Mouse (Mus musculus) olfactory bulb, adult 2 months (tissue): ENCODE data around the gene Orm1.

ENCODE experiments used
- CTCF ChIP-seq: fragments of 200-500 bp; IDR thresholded peaks from 2 replicates; pipeline ENCODE4 v1.5.1; 2012; ENCODE audit warnings: low read depth, mild to moderate bottlenecking, low read length, moderate library complexity; ENCODE audit not compliant: insufficient read depth
- POLR2A ChIP-seq: fragments of 200-500 bp; IDR thresholded peaks from 2 replicates; pipeline ENCODE4 v1.6.1; 2012; ENCODE audit warnings: mild to moderate bottlenecking, low read depth, low read length, moderate library complexity; ENCODE audit not compliant: insufficient read depth

- TF ChIP-seq POLR2A = no peak
- no peak for TF ChIP-seq CTCF
Observed at GRCm38 (mm10) chr4:63345261-63345660, 901 bp downstream of the Orm1 start.
